Mouse (Mus musculus): ENCODE results near the gene Cd274. TPM values are rescaled to one million over a fixed set of nuclear protein-coding genes. Genes with fewer than 3 reads are reported as not detected.

The Cd274 gene
- total and polyA plus RNA-seq, 3 experiments = 6.7 to 15.9 (median 7.4) TPM

DNA sequence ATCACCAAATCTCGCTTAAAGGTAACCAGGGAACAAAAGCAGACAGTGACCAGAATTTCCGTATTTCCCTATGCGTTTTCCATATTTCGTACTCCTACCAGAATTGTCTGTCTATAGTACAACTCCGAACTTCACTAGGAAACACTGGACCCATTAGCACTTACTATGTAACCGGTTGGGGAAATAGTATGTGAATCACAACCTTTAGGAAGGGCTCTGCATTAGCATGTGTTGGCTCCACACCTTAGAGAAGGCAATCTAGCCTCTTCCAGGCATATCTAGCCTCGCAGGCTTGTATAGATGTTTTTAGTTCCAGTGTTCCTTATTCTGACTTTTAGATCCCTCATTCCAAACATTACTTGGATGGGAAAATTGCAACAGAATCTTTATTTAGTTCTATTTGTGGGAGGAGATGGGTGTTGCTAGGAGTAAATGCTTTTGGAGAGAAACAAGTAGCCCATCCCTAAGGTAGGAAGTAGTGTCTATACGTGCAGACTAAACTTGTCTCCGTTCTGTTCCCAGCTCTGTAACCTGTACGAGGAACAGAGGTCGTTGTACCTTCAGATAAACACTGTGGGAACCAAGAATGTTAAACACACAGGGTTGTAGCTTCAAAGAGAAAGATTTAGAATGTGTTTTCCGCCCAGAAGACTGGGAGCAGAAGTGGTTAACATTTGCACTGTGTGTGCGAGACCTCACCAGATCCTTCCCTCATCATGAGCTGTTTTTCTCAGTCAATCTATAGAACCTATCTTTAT is 4.9 kb upstream of the Cd274 start:
- Histone ChIP-seq H3K36me3 (replicated peaks in 1 of 2; ENCODE audit: control insufficient read depth in 1 of 2, insufficient read depth in 1 of 2, low read length in 1 of 2) (peaks cover 9 to 37% of the 10 kb centered on the region in 2 experiments), H3K4me1 (ENCODE audit: control insufficient read depth in 1 of 2, insufficient read depth in 2 of 2) (peaks cover 21 to 50% of the 10 kb centered on the region in 2 experiments), H3K79me2 (replicated peaks; ENCODE audit: control insufficient read depth, extremely low read depth, insufficient read depth, poor library complexity, severe bottlenecking) (no peaks in the 10 kb centered on the region; the same call in 1 of the 2 replicates), H3K27ac (ENCODE audit: insufficient read depth, low read depth) (no peak overlapping the region), H3K27me3 (replicated peaks) (no peaks in the 10 kb centered on the region), H3K4me3 (replicated peaks in 1 of 3; ENCODE audit: low read depth in 2 of 3, low read length in 2 of 3, poor library complexity in 1 of 3) (peak overlapping the region; percentile 51 to 56 (median 53)), H3K9me3 (replicated peaks; ENCODE audit: low read length) (no peaks in the 10 kb centered on the region), H3K4me2 (ENCODE audit: insufficient read depth, low read depth, poor library complexity, severe bottlenecking) (peak overlapping the region; percentile 78), H3K9ac (ENCODE audit: insufficient read depth, low read depth) (peak overlapping the region; percentile 40)
- dilution Hi-C loops (cut with MboI; ENCODE audit: extremely low pct_ligation_motif_present, extremely low pct_unique_long_range_greater_than_20kb, low sequenced_read_pairs) (no loop called here), in situ Hi-C loops (cut with MboI; ENCODE audit: low pct_ligation_motif_present, low pct_unique_long_range_greater_than_20kb, low sequenced_read_pairs) (loop anchor here (25.0 kb wide), 2 partner anchors 450 to 575 kb away; partner anchors contain the start of genes 9930021J03Rik and Ranbp6)
- TF ChIP-seq UBTF (IDR thresholded peaks at IDR 0.05; ENCODE audit: low read depth, low read length) (no peak), JUND (conservative IDR thresholded peaks at IDR 0.05; ENCODE audit: low read depth, low read length) (no peak), TBP (conservative IDR thresholded peaks at IDR 0.05; ENCODE audit: low read depth, low read length) (no peak), CTCF (conservative IDR thresholded peaks at IDR 0.05 in 1 of 2, IDR thresholded peaks at IDR 0.05 in 1 of 2; ENCODE audit: low read depth in 2 of 2, low read length in 2 of 2) (no peak), EP300 (IDR thresholded peaks at IDR 0.05; ENCODE audit: low read length) (no peak), ZC3H11A (IDR thresholded peaks at IDR 0.05; ENCODE audit: low read depth, low read length) (no peak), JUN (IDR thresholded peaks at IDR 0.05; ENCODE audit: insufficient read depth, low read depth, low read length) (no peak), ZNF384 (IDR thresholded peaks at IDR 0.05; ENCODE audit: low read depth, low read length) (no peak), CHD2 (IDR thresholded peaks at IDR 0.05; ENCODE audit: low read length) (no peak), GABPA (IDR thresholded peaks at IDR 0.05; ENCODE audit: insufficient replicate concordance, low read depth, low read length) (no peak), RAD21 (IDR thresholded peaks at IDR 0.05; ENCODE audit: low read depth, low read length) (no peak), SIN3A (IDR thresholded peaks at IDR 0.05; ENCODE audit: low read length) (no peak), E2F4 (IDR thresholded peaks at IDR 0.05; ENCODE audit: insufficient replicate concordance, low read depth, low read length) (no peak), RCOR1 (conservative IDR thresholded peaks at IDR 0.05; ENCODE audit: low read depth, low read length) (no peak), POLR2AphosphoS2 (IDR thresholded peaks at IDR 0.05; ENCODE audit: low read depth, low read length) (no peak), MEF2A (IDR thresholded peaks at IDR 0.05; ENCODE audit: borderline replicate concordance, low read depth, low read length) (no peak)
- DNase-seq (ENCODE audit: extremely low read depth) = no peak

DNA sequence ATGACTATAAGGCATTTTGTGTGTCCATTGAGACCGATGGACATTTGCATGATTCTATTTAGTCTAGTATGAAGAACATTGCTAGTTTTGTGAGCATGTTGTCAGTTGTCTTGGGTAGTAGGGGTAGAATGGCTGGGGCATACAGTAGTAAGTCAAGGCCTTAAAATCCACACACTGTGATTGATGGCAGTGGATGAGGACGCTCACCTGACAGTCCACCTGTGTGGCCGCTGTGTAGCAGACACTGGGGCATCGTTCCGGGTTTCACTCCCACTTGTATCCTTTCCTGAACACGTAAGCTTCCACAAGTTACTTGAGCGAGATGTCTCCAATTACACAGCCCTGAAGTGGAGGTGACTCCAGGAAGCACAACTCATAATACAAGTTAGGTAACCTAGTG is 3.7 kb upstream of the Cd274 start:
- dilution Hi-C loops (cut with MboI; ENCODE audit: extremely low pct_ligation_motif_present, extremely low pct_unique_long_range_greater_than_20kb, low sequenced_read_pairs) (no loop called here), in situ Hi-C loops (cut with MboI; ENCODE audit: low pct_ligation_motif_present, low pct_unique_long_range_greater_than_20kb, low sequenced_read_pairs) (loop anchor here (25.0 kb wide), 2 partner anchors 449 to 576 kb away; partner anchors contain the start of genes 9930021J03Rik and Ranbp6)
- H3K4me1 ChIP-seq (ENCODE audit: control insufficient read depth in 1 of 2, insufficient read depth in 2 of 2) = peaks cover 21 to 50% of the 10 kb centered on the region in 2 experiments
- peaks cover 7% of the 10 kb centered on the region for H3K79me2 ChIP-seq (replicated peaks; ENCODE audit: control insufficient read depth, extremely low read depth, insufficient read depth, poor library complexity, severe bottlenecking)
- no peaks in the 10 kb centered on the region for H3K9me3 ChIP-seq (replicated peaks; ENCODE audit: low read length)
- no peak for DNase-seq (ENCODE audit: extremely low read depth)
- H3K36me3 ChIP-seq (replicated peaks in 1 of 2; ENCODE audit: control insufficient read depth in 1 of 2, insufficient read depth in 1 of 2, low read length in 1 of 2) = peaks cover 6 to 29% of the 10 kb centered on the region in 2 experiments
- peak overlapping the region; percentile 59 for H3K27ac ChIP-seq (ENCODE audit: insufficient read depth, low read depth)
- no peak overlapping the region for H3K9ac ChIP-seq (ENCODE audit: insufficient read depth, low read depth)
- no peaks in the 10 kb centered on the region for H3K27me3 ChIP-seq (replicated peaks)
- H3K4me2 ChIP-seq (ENCODE audit: insufficient read depth, low read depth, poor library complexity, severe bottlenecking) = no peak overlapping the region
- no peak overlapping the region for H3K4me3 ChIP-seq (replicated peaks in 1 of 3; ENCODE audit: low read depth in 2 of 3, low read length in 2 of 3, poor library complexity in 1 of 3)
- TF ChIP-seq RAD21 (IDR thresholded peaks at IDR 0.05; ENCODE audit: low read depth, low read length) (no peak), TCF12 (IDR thresholded peaks at IDR 0.05; ENCODE audit: low read depth, low read length) (no peak), NELFE (IDR thresholded peaks at IDR 0.05; ENCODE audit: low read depth, low read length) (no peak), MAX (IDR thresholded peaks at IDR 0.05; ENCODE audit: low read length) (no peak), CTCF (conservative IDR thresholded peaks at IDR 0.05 in 1 of 2, IDR thresholded peaks at IDR 0.05 in 1 of 2; ENCODE audit: low read depth in 2 of 2, low read length in 2 of 2) (no peak), IRF4 (IDR thresholded peaks at IDR 0.05; ENCODE audit: low read depth, low read length) (no peak), EP300 (IDR thresholded peaks at IDR 0.05; ENCODE audit: low read length) (no peak), ZNF384 (IDR thresholded peaks at IDR 0.05; ENCODE audit: low read depth, low read length) (no peak), MYC (IDR thresholded peaks at IDR 0.05; ENCODE audit: low read depth, low read length) (no peak), ZKSCAN1 (IDR thresholded peaks at IDR 0.05; ENCODE audit: borderline replicate concordance, low read depth, low read length) (no peak), KAT2A (IDR thresholded peaks at IDR 0.05; ENCODE audit: insufficient replicate concordance, low read length) (no peak), MXI1 (IDR thresholded peaks at IDR 0.05; ENCODE audit: low read depth, low read length) (no peak), CHD1 (IDR thresholded peaks at IDR 0.05; ENCODE audit: low read depth, low read length) (no peak), RCOR1 (conservative IDR thresholded peaks at IDR 0.05; ENCODE audit: low read depth, low read length) (no peak), ZMIZ1 (IDR thresholded peaks at IDR 0.05; ENCODE audit: low read depth, low read length) (no peak), E2F4 (IDR thresholded peaks at IDR 0.05; ENCODE audit: insufficient replicate concordance, low read depth, low read length) (no peak), SIN3A (IDR thresholded peaks at IDR 0.05; ENCODE audit: low read length) (no peak), POLR2A (IDR thresholded peaks at IDR 0.05; ENCODE audit: low read depth, low read length) (no peak), GABPA (IDR thresholded peaks at IDR 0.05; ENCODE audit: insufficient replicate concordance, low read depth, low read length) (no peak), MAFK (IDR thresholded peaks at IDR 0.05; ENCODE audit: insufficient replicate concordance, low read length) (no peak)
